Mouse (Mus musculus): ENCODE measurements around the gene Shank1.

DNA sequence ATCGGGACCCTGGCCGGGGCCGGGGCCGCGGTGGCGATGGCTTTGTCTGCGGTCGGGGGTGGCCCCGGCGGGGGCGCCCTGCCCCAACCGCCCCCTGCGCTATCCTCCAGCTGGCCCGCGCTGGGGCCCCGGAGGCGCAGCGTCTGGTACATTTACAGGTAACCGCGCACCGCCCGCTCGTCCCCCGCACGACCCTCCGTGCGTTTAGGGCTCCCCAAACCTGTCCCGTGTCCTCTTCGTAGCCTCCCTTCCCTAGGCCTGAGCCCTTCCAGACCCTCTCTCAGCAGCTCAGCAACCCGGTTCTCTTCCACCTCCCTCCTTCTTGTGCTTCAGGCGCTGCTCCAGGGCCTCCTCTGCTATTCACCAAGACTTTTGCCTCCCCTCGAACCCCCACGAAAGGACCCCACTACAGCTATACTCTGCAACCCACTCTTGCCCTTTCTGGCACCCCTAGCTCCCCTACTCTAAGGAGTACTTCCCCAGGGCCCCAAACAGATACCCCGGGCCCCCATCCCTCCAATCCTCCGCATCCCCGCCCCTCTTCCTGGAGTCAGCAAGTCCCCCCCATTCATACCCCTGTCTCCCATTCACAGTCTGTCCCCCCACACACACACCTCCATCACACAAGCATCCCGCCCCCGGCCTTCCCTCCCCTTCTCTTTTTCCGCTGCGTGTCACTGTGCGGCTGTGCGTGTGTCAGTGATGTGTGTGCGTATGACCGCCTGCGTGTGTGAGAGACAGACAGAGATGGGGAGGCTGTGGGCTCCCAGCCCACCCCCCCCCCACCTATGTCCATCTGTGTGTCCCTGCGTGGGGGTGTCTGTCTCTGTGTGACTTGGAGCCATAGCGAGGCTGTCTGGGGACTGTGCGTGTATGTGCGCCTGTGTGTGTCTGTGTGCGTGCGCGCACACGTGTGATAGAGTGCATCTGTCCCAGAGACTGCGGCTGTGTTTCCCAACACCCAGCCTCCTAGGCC is 26.3 kb downstream of the Shank1 start:
- TF ChIP-seq CTCF (IDR thresholded peaks at IDR 0.05; ENCODE audit: insufficient read depth, low read depth, low read length) (no peak), POLR2A (IDR thresholded peaks at IDR 0.05; ENCODE audit: insufficient read depth, low read depth, low read length) (no peak)
